Mouse (Mus musculus): ENCODE data around the gene Rab27a.
"Not testable (repeated sequence)": the region's sequence is repeated elsewhere in the genome, so short reads cannot be mapped to it uniquely, and the experiment has no call there.

The Rab27a gene

GRCm38 (mm10) chr9:73047906-73048305 lies 3.3 kb downstream of the Rab27a start:
- no peak for DNase-seq (ENCODE audit: low spot score)

GRCm38 (mm10) chr9:73048927-73049326 lies 4.3 kb downstream of the Rab27a start:
- no peak for DNase-seq (ENCODE audit: low spot score)

GRCm38 (mm10) chr9:73049833-73050232 lies 5.2 kb downstream of the Rab27a start:
- no peak for DNase-seq (ENCODE audit: low spot score)

GRCm38 (mm10) chr9:73050606-73051005 lies 6.0 kb downstream of the Rab27a start:
- DNase-seq (ENCODE audit: low spot score): no peak

- DNase-seq (ENCODE audit: low spot score): peak; percentile 64
Observed at GRCm38 (mm10) chr9:73055441-73055911, 10.8 kb downstream of the Rab27a start.

GRCm38 (mm10) chr9:73059224-73059623 lies 14.6 kb downstream of the Rab27a start:
- DNase-seq (ENCODE audit: low spot score): no peak

- DNase-seq (ENCODE audit: low spot score): no peak
Observed at GRCm38 (mm10) chr9:73063621-73064290, 19.1 kb downstream of the Rab27a start.

GRCm38 (mm10) chr9:73067086-73067485 lies 22.4 kb downstream of the Rab27a start:
- DNase-seq (ENCODE audit: low spot score): no peak

GRCm38 (mm10) chr9:73068230-73068679 lies 23.6 kb downstream of the Rab27a start:
- DNase-seq (ENCODE audit: low spot score): peak; percentile 83

GRCm38 (mm10) chr9:73068688-73069087 lies 24.0 kb downstream of the Rab27a start:
- DNase-seq (ENCODE audit: low spot score): peak; percentile 59

GRCm38 (mm10) chr9:73070971-73071659 lies 26.5 kb downstream of the Rab27a start:
- DNase-seq (ENCODE audit: low spot score): peak; percentile 87

GRCm38 (mm10) chr9:73072426-73072825 lies 27.8 kb downstream of the Rab27a start:
- no peak for DNase-seq (ENCODE audit: low spot score)

- DNase-seq (ENCODE audit: low spot score): no peak
Observed at GRCm38 (mm10) chr9:73073169-73073568, 28.5 kb downstream of the Rab27a start.

- not testable (repeated sequence) for DNase-seq (ENCODE audit: low spot score)
Observed at GRCm38 (mm10) chr9:73079349-73079748, 34.7 kb downstream of the Rab27a start.

- no peak for DNase-seq (ENCODE audit: low spot score)
Observed at GRCm38 (mm10) chr9:73079801-73080325, 35.2 kb downstream of the Rab27a start.

- no peak for DNase-seq (ENCODE audit: low spot score)
Observed at GRCm38 (mm10) chr9:73082291-73083000, 37.8 kb downstream of the Rab27a start.

GRCm38 (mm10) chr9:73083956-73084355 lies 39.3 kb downstream of the Rab27a start:
- DNase-seq (ENCODE audit: low spot score): no peak

- peak; percentile 46 for DNase-seq (ENCODE audit: low spot score)
Observed at GRCm38 (mm10) chr9:73085845-73086244, 41.2 kb downstream of the Rab27a start.

- DNase-seq (ENCODE audit: low spot score): no peak
Observed at GRCm38 (mm10) chr9:73087121-73087520, 42.5 kb downstream of the Rab27a start.

GRCm38 (mm10) chr9:73087581-73087980 lies 42.9 kb downstream of the Rab27a start:
- DNase-seq (ENCODE audit: low spot score): no peak

GRCm38 (mm10) chr9:73089222-73089920 lies 44.7 kb downstream of the Rab27a start:
- peak; percentile 89 for DNase-seq (ENCODE audit: low spot score)

GRCm38 (mm10) chr9:73090121-73090520 lies 45.5 kb downstream of the Rab27a start:
- no peak for DNase-seq (ENCODE audit: low spot score)

All from lung, postnatal 25 days (tissue).